Mouse (Mus musculus) forebrain, embryonic 11.5 days (tissue): ENCODE results near the gene Igsf9b. TPM values are rescaled to one million over a fixed set of nuclear protein-coding genes. Genes with fewer than 3 reads are reported as not detected.

Experiments used
- ATAC-seq: fragments of 200-750 bp; cut with Nextera tagmentation; replicated peaks from 2 replicates; pipeline ENCODE4 v1.8.0; 2017; ENCODE audit warnings: moderate TSS enrichment; ENCODE audit not compliant: low FRiP score
- DNase-seq: peaks from one replicate; pipeline ENCODE4 v3.0.0-alpha.2; 2017; ENCODE audit warnings: low spot score
- H3K27ac ChIP-seq: fragments of 300-500 bp; sonication (generic); 2 replicates; pipeline ENCODE4 v1.5.1; 2014; ENCODE audit warnings: low read depth, low read length
- H3K27me3 ChIP-seq: fragments of 300-500 bp; sonication (generic); 2 replicates; pipeline ENCODE4 v1.6.1; 2014; ENCODE audit warnings: mild to moderate bottlenecking, low read length, mixed read lengths; ENCODE audit not compliant: control insufficient read depth, insufficient read depth
- H3K36me3 ChIP-seq: fragments of 300-500 bp; sonication (generic); 2 replicates; pipeline ENCODE4 v1.6.1; 2014; ENCODE audit warnings: mild to moderate bottlenecking, low read length, moderate library complexity, mixed read lengths; ENCODE audit not compliant: control insufficient read depth, insufficient read depth
- H3K4me1 ChIP-seq: fragments of 300-500 bp; sonication (generic); replicated peaks from 2 replicates; pipeline ENCODE4 v1.6.1; 2014; ENCODE audit warnings: low read length, mixed read lengths; ENCODE audit not compliant: control insufficient read depth, insufficient read depth
- H3K4me2 ChIP-seq: fragments of 300-500 bp; sonication (generic); 2 replicates; pipeline ENCODE4 v1.6.1; 2014; ENCODE audit warnings: low read depth, mild to moderate bottlenecking, low read length, moderate library complexity, mixed read lengths; ENCODE audit not compliant: severe bottlenecking
- H3K4me3 ChIP-seq: fragments of 300-500 bp; sonication (generic); 2 replicates; pipeline ENCODE4 v1.5.1; 2014; ENCODE audit warnings: low read depth, low read length
- H3K9ac ChIP-seq: fragments of 300-500 bp; sonication (generic); 2 replicates; pipeline ENCODE4 v1.6.1; 2014; ENCODE audit warnings: low read length
- H3K9me3 ChIP-seq: fragments of 300-500 bp; sonication (generic); 2 replicates; pipeline ENCODE4 v1.6.1; 2016; ENCODE audit warnings: low read length, mixed read lengths; ENCODE audit not compliant: control insufficient read depth
- WGBS: fragments of 180-500 bp; shearing (Covaris S2); extraction: QIAGEN DNeasy Blood & Tissue Kit; methylation state at CpG from one replicate; pipeline ENCODE4 v1.1.7; 2014; 5-methylcytosine and 5-hydroxymethylcytosine counted together
- polyA plus RNA-seq: library from polyadenylated mRNA; unstranded; fragments of >200 nt; fragmentation: Nextera tagmentation; extraction: Ambion mirVana; gene quantifications from 2 replicates; pipeline ENCODE4 v1.2.1, GENCODE M21; 2014

Gene Igsf9b
- polyA plus RNA-seq, 1 experiment from 2014 or later: 8.4 TPM

- 91% methylated on average over 3 of the region's 3 CpGs for WGBS
- no peak for DNase-seq
- no peak overlapping the region for H3K27ac ChIP-seq
- H3K4me2 ChIP-seq: no peak overlapping the region
- no peaks in the 10 kb centered on the region for H3K27me3 ChIP-seq
- H3K9ac ChIP-seq: no peak overlapping the region
- no peaks in the 10 kb centered on the region for H3K4me1 ChIP-seq
- no peak for ATAC-seq
- no peak overlapping the region for H3K4me3 ChIP-seq
- H3K9me3 ChIP-seq: no peaks in the 10 kb centered on the region
- H3K36me3 ChIP-seq: no peaks in the 10 kb centered on the region; the same call in 1 of the 2 replicates
Measured at GRCm38 (mm10) chr9:27327558-27327957, 28.6 kb downstream of the Igsf9b start.

- Histone ChIP-seq H3K36me3 (no peaks in the 10 kb centered on the region; the same call in 1 of the 2 replicates), H3K27me3 (no peaks in the 10 kb centered on the region), H3K9ac (no peak overlapping the region), H3K4me1 (no peaks in the 10 kb centered on the region), H3K4me2 (no peak overlapping the region), H3K9me3 (no peaks in the 10 kb centered on the region), H3K27ac (no peak overlapping the region), H3K4me3 (no peak overlapping the region)
- DNase-seq (no peak), ATAC-seq (no peak)
- 96% methylated on average over 4 of the region's 4 CpGs for WGBS
Measured at GRCm38 (mm10) chr9:27330374-27330773, 31.4 kb downstream of the Igsf9b start.

DNA sequence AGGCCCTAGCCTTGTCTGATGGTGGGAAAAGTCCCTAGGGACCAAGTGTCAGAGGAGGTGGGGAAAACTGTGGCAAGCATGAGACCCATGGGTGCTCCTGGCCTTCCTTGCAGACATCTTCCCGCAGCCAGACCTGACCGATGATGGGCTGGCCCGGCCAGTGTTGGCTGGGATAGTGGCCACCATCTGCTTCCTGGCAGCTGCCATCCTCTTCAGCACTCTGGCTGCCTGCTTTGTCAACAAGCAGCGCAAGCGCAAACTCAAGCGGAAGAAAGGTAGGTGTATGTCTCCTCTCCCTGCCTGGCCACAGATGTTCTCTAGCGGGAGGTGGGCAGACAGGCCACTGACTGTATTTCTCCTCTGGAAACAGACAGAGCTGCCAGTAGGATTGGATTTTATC is 32.5 kb downstream of the Igsf9b start:
- no peaks in the 10 kb centered on the region; the same call in 1 of the 2 replicates for H3K36me3 ChIP-seq
- H3K9ac ChIP-seq: no peak overlapping the region
- H3K4me2 ChIP-seq: no peak overlapping the region
- H3K4me3 ChIP-seq: no peak overlapping the region
- WGBS: 91% methylated on average over 7 of the region's 7 CpGs
- DNase-seq: no peak
- no peaks in the 10 kb centered on the region for H3K9me3 ChIP-seq
- no peak overlapping the region for H3K27ac ChIP-seq
- no peak for ATAC-seq
- H3K27me3 ChIP-seq: no peaks in the 10 kb centered on the region
- no peaks in the 10 kb centered on the region for H3K4me1 ChIP-seq

- Histone ChIP-seq H3K9ac (no peak overlapping the region), H3K4me2 (no peak overlapping the region), H3K4me1 (no peaks in the 10 kb centered on the region), H3K36me3 (no peaks in the 10 kb centered on the region; the same call in 1 of the 2 replicates), H3K9me3 (no peaks in the 10 kb centered on the region), H3K27me3 (no peaks in the 10 kb centered on the region), H3K27ac (no peak overlapping the region), H3K4me3 (no peak overlapping the region)
- ATAC-seq (no peak), DNase-seq (no peak)
- 85% methylated on average over 9 of the region's 9 CpGs for WGBS
Measured at GRCm38 (mm10) chr9:27334895-27335294, 35.9 kb downstream of the Igsf9b start.

GRCm38 (mm10) chr9:27336962-27337636 is 38.1 kb downstream of the Igsf9b start:
- Histone ChIP-seq H3K27ac (no peak overlapping the region), H3K4me1 (no peaks in the 10 kb centered on the region), H3K27me3 (no peaks in the 10 kb centered on the region), H3K36me3 (no peaks in the 10 kb centered on the region; the same call in 1 of the 2 replicates), H3K4me3 (no peak overlapping the region), H3K4me2 (no peak overlapping the region), H3K9ac (no peak overlapping the region), H3K9me3 (no peaks in the 10 kb centered on the region)
- WGBS: 96% methylated on average over 4 of the region's 4 CpGs
- ATAC-seq: no peak
- DNase-seq: no peak

DNA sequence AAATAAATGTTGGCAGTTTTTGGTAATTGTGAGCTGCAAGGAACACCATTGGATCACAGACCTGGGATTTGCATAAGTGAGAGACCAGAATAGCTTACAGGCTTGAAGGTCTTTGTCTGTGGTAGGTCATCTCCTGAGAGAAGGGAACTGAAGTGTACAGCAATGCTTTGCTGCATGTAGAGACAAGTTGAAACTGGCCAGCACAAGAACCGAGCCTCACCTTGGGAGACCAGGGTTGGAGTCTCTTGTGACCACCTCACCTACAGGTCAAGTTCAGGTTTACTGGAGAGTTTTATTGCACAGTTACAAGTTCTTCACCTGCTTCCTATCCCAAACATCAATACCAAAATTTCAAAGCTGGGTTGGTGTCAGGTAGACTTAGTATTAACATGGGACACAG is 40.2 kb downstream of the Igsf9b start:
- no peak overlapping the region for H3K9ac ChIP-seq
- no peaks in the 10 kb centered on the region for H3K4me1 ChIP-seq
- DNase-seq (no peak), ATAC-seq (no peak)
- H3K27me3 ChIP-seq: no peaks in the 10 kb centered on the region
- H3K27ac ChIP-seq: no peak overlapping the region
- no peaks in the 10 kb centered on the region; the same call in 1 of the 2 replicates for H3K36me3 ChIP-seq
- WGBS: 86% methylated on average over 1 of the region's 1 CpGs
- no peaks in the 10 kb centered on the region for H3K9me3 ChIP-seq
- H3K4me2 ChIP-seq: no peak overlapping the region
- H3K4me3 ChIP-seq: no peak overlapping the region

- WGBS: 53% methylated on average over 11 of the region's 11 CpGs
- Histone ChIP-seq H3K4me3 (no peak overlapping the region), H3K27me3 (no peaks in the 10 kb centered on the region), H3K27ac (no peak overlapping the region), H3K36me3 (no peaks in the 10 kb centered on the region; the same call in 1 of the 2 replicates), H3K9ac (no peak overlapping the region), H3K9me3 (no peaks in the 10 kb centered on the region), H3K4me2 (no peak overlapping the region), H3K4me1 (no peaks in the 10 kb centered on the region)
- ATAC-seq (peak; percentile 36; the same call in 1 of the 2 replicates), DNase-seq (no peak)
Measured at GRCm38 (mm10) chr9:27346541-27347269, 47.7 kb downstream of the Igsf9b start.

- H3K9me3 ChIP-seq: no peaks in the 10 kb centered on the region
- H3K4me3 ChIP-seq: no peak overlapping the region
- no peak overlapping the region for H3K9ac ChIP-seq
- H3K27ac ChIP-seq: no peak overlapping the region
- H3K27me3 ChIP-seq: no peaks in the 10 kb centered on the region
- DNase-seq: no peak
- no peak for ATAC-seq
- H3K4me1 ChIP-seq: no peaks in the 10 kb centered on the region
- H3K4me2 ChIP-seq: no peak overlapping the region
- no peaks in the 10 kb centered on the region for H3K36me3 ChIP-seq
- 93% methylated on average over 7 of the region's 7 CpGs for WGBS
Measured at GRCm38 (mm10) chr9:27353082-27353481, 54.1 kb downstream of the Igsf9b start.
